Comparison of ENCODE assay signal across 12 mouse cellular contexts in the genomic region with DNA sequence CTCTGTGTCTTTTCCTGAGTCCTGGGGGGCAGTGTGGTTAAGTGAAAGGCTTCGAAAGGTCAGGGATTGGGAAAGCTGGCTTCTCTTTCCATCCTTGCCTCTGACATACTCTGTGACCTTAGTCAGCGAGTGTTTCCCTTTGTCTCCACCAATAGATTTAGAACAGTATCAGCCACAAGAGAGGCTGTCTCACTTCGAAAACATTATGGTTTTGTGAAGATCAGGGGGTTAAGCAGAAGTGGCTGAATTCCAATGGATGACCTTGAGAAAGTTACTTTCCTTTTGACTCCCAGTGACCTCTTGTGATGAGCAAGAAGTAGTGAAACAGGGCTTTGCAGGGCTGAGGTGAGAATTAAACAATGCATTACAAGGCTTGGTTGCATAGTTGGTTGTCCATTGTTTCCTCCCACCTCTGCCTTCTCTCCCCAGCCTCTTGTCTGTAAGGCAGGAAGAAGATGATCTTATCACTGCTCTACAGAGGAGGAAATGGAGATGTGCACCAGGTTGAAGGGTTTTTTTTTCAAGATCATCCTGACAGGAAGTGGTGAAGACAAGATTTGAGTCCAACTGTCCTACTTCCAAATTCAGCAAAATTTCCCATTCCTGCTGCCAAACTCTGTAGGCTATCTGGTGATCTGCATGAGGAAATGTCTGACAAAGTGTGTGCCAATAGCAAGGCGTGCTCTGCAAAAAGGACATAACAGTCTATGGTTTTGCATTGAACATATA. TPM values are rescaled to one million over a fixed set of nuclear protein-coding genes. Genes with fewer than 3 reads are reported as not detected.
DNase-seq lines count a peak whose midpoint lies in the region; ATAC-seq lines count a peak whose summit lies in the region.
"Had no signal": no experiment of that assay in that cellular context is flagged by ENCODE, and none has a peak within 500 bp of the region (broad histone marks: within the 10 kb centered on the region; RNA-seq: fewer than 3 reads in every experiment).

No protein-coding gene starts in this region.

- no peak overlapping the region for H3K4me2 ChIP-seq in midbrain, embryonic 11.5 days
- H3K4me2 ChIP-seq in midbrain, embryonic 14.5 days (ENCODE audit: low read length) = no peak overlapping the region
- H3K4me2 ChIP-seq: embryonic facial prominence, embryonic 12.5 days had no signal

- no peak overlapping the region for H3K9ac ChIP-seq in midbrain, embryonic 11.5 days (ENCODE audit: low read length)
- H3K9ac ChIP-seq in midbrain, embryonic 14.5 days (replicated peaks; ENCODE audit: low read length) = no peak overlapping the region
- H3K9ac ChIP-seq: embryonic facial prominence, embryonic 12.5 days; liver, embryonic 14.5 days had no signal

- WGBS in midbrain, embryonic 11.5 days = 80% methylated on average over 4 of the region's 4 CpGs
- WGBS in midbrain, embryonic 14.5 days = 88% methylated on average over 4 of the region's 4 CpGs

- no peak overlapping the region for H3K27ac ChIP-seq in midbrain, embryonic 11.5 days (ENCODE audit: low read depth, low read length)
- no peak overlapping the region for H3K27ac ChIP-seq in midbrain, embryonic 14.5 days (replicated peaks; ENCODE audit: low read depth, low read length)
- H3K27ac ChIP-seq: embryonic facial prominence, embryonic 12.5 days; liver, embryonic 14.5 days had no signal

- peak; percentile 91 for DNase-seq in heart, adult 11 months
- DNase-seq in heart, postnatal 36 days = no peak
- DNase-seq in midbrain, embryonic 11.5 days (ENCODE audit: low spot score, missing footprints) = peak; percentile 64
- DNase-seq in midbrain, embryonic 14.5 days = no peak
- peak; percentile 44 for DNase-seq in induced T-regulatory cell, adult 2 months (ENCODE audit: low read depth)
- peak; percentile 30 for DNase-seq in thymus, postnatal 25 days
- DNase-seq in spleen, adult 12 weeks (ENCODE audit: low spot score) = no peak
- no peak for DNase-seq in left cerebral cortex, postnatal 25 days (ENCODE audit: low spot score in 2 of 2)
- DNase-seq: gastrocnemius, postnatal 36 days; right cerebral cortex, adult 18-20 months had no signal

- intact Hi-C loops in heart, postnatal 36 days (cut with DNase I) = no loop called here
- intact Hi-C loops in left cerebral cortex, postnatal 25 days (cut with DNase I) = no loop called here

- no peak for ATAC-seq in midbrain, embryonic 11.5 days (ENCODE audit: low FRiP score)
- no peak for ATAC-seq in midbrain, embryonic 14.5 days (ENCODE audit: low FRiP score, low TSS enrichment)

- H3K4me3 ChIP-seq in midbrain, embryonic 11.5 days (ENCODE audit: low read depth, low read length) = no peak overlapping the region
- H3K4me3 ChIP-seq in midbrain, embryonic 14.5 days (replicated peaks; ENCODE audit: low read depth, low read length) = no peak overlapping the region
- H3K4me3 ChIP-seq: embryonic facial prominence, embryonic 12.5 days had no signal

- no peaks in the 10 kb centered on the region for H3K27me3 ChIP-seq in midbrain, embryonic 11.5 days (ENCODE audit: control insufficient read depth, insufficient read depth, low read length)
- H3K27me3 ChIP-seq in midbrain, embryonic 14.5 days (ENCODE audit: control insufficient read depth, insufficient read depth, low read length) = no peaks in the 10 kb centered on the region
- H3K27me3 ChIP-seq: embryonic facial prominence, embryonic 12.5 days had no signal

- H3K9me3 ChIP-seq in midbrain, embryonic 11.5 days (ENCODE audit: control insufficient read depth, low read length) = no peaks in the 10 kb centered on the region
- no peaks in the 10 kb centered on the region for H3K9me3 ChIP-seq in midbrain, embryonic 14.5 days (ENCODE audit: control insufficient read depth, low read length)
- H3K9me3 ChIP-seq: embryonic facial prominence, embryonic 12.5 days had no signal

- H3K36me3 ChIP-seq in midbrain, embryonic 11.5 days (ENCODE audit: control insufficient read depth, insufficient read depth, low read length) = no peaks in the 10 kb centered on the region
- H3K36me3 ChIP-seq in midbrain, embryonic 14.5 days (ENCODE audit: control insufficient read depth, insufficient read depth, low read length) = peaks cover 5% of the 10 kb centered on the region; the same call in 1 of the 2 replicates
- H3K36me3 ChIP-seq: embryonic facial prominence, embryonic 12.5 days had no signal

- no peaks in the 10 kb centered on the region for H3K4me1 ChIP-seq in midbrain, embryonic 11.5 days (ENCODE audit: control insufficient read depth, insufficient read depth, low read length)
- no peaks in the 10 kb centered on the region for H3K4me1 ChIP-seq in midbrain, embryonic 14.5 days (ENCODE audit: control insufficient read depth, insufficient read depth, low read length)
- H3K4me1 ChIP-seq: embryonic facial prominence, embryonic 12.5 days had no signal

RNA-seq across cellular contexts. Expression of gene Vav3, which starts 11.7 kb away (rescaled TPM):
- total RNA-seq in heart, postnatal 36 days (2021) = 1 to 10 TPM; 5.9 to 6.4 TPM
- polyA plus RNA-seq in midbrain, embryonic 11.5 days (2014; fragmentation: Nextera tagmentation; extraction: Ambion mirVana) = 18.4 and 18.6 TPM in 2 replicates
- 29.1 and 37.3 TPM in 2 replicates for polyA plus RNA-seq in midbrain, embryonic 14.5 days (2014; fragmentation: Nextera tagmentation; extraction: Ambion mirVana)
- total RNA-seq in left cerebral cortex, postnatal 25 days (2021) = 1 to 10 TPM; 6.6 to 6.7 TPM

Comparison
In these comparisons a context has a peak if more than half of its experiments do, and no peak if none do; other contexts are left out.
1. DNase-seq: peak in heart, adult 11 months (single experiment), midbrain, embryonic 11.5 days (single experiment), induced T-regulatory cell, adult 2 months (single experiment) and thymus, postnatal 25 days (single experiment); none in heart, postnatal 36 days (0 of 2), midbrain, embryonic 14.5 days (single experiment), spleen, adult 12 weeks (single experiment) and left cerebral cortex, postnatal 25 days (0 of 2).